Mouse (Mus musculus) embryonic facial prominence, embryonic 15.5 days (tissue): ENCODE measurements at regions not wholly inside any gene's neighbourhood (a gene's known extent, or its start where the extent isn't known, plus 50 kb on each side); places are given as distances from the start of the nearest gene placed in this dataset.

Experiments
- ATAC-seq: fragments of 200-750 bp; cut with Nextera tagmentation; 2 replicates; pipeline ENCODE4 v1.8.0; 2017; ENCODE audit warnings: low read depth, moderate TSS enrichment; ENCODE audit not compliant: insufficient number of reproducible peaks, low FRiP score, low TSS enrichment
- H3K27ac ChIP-seq: fragments of 300-500 bp; sonication (generic); replicated peaks from 2 replicates; pipeline ENCODE4 v1.5.1; 2015; ENCODE audit warnings: mild to moderate bottlenecking, inconsistent platforms
- H3K27me3 ChIP-seq: fragments of 300-500 bp; sonication (generic); 2 replicates; pipeline ENCODE4 v1.6.1; 2015; ENCODE audit warnings: inconsistent platforms
- H3K36me3 ChIP-seq: fragments of 300-500 bp; sonication (generic); 2 replicates; pipeline ENCODE4 v1.6.1; 2015; ENCODE audit warnings: mild to moderate bottlenecking, inconsistent platforms
- H3K4me1 ChIP-seq: fragments of 300-500 bp; sonication (generic); 2 replicates; pipeline ENCODE4 v1.6.1; 2015; ENCODE audit warnings: inconsistent platforms
- H3K4me2 ChIP-seq: fragments of 300-500 bp; sonication (generic); replicated peaks from 2 replicates; pipeline ENCODE4 v1.6.1; 2015; ENCODE audit warnings: mild to moderate bottlenecking, inconsistent platforms
- H3K4me3 ChIP-seq: fragments of 300-500 bp; sonication (generic); replicated peaks from 2 replicates; pipeline ENCODE4 v1.5.1; 2015; ENCODE audit warnings: mild to moderate bottlenecking, inconsistent platforms
- H3K9ac ChIP-seq: fragments of 300-500 bp; sonication (generic); 2 replicates; pipeline ENCODE4 v1.6.1; 2015; ENCODE audit warnings: inconsistent platforms
- H3K9me3 ChIP-seq: fragments of 300-500 bp; sonication (generic); replicated peaks from 2 replicates; pipeline ENCODE4 v1.6.1; 2016; ENCODE audit warnings: inconsistent platforms
- WGBS: fragments of 180-500 bp; shearing (Covaris S2); methylation state at CpG from one replicate; pipeline ENCODE4 v1.1.7; 2015; 5-methylcytosine and 5-hydroxymethylcytosine counted together

DNA sequence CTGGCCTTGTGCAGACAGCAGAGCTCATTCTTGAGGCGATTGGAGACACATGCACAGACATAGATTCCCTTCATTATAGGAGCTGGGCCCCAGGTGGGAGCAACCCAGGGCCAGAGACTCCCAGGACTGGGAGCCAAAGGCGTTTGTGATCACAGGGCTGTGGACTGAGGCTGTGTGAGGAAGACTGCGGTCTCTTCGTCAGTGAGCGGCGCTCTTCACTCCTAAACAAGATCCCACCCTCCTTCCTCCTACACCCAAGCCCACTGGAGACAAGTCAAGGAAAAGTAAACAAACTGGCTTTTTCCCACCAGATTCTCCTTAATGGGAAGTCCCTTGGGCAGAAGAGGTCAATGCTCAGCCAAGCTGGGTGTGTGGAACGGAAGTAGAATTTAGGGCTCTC, 157.7 kb upstream of the Cadm1 start:
- no peak overlapping the region for H3K9ac ChIP-seq
- no peak overlapping the region for H3K4me3 ChIP-seq
- peaks cover 20% of the 10 kb centered on the region for H3K4me1 ChIP-seq
- H3K9me3 ChIP-seq = no peaks in the 10 kb centered on the region
- WGBS = 84% methylated on average over 7 of the region's 7 CpGs
- no peak for ATAC-seq
- no peaks in the 10 kb centered on the region for H3K36me3 ChIP-seq
- no peak overlapping the region for H3K27ac ChIP-seq
- no peak overlapping the region for H3K4me2 ChIP-seq
- peaks cover 4% of the 10 kb centered on the region; the same call in 1 of the 2 replicates for H3K27me3 ChIP-seq

DNA sequence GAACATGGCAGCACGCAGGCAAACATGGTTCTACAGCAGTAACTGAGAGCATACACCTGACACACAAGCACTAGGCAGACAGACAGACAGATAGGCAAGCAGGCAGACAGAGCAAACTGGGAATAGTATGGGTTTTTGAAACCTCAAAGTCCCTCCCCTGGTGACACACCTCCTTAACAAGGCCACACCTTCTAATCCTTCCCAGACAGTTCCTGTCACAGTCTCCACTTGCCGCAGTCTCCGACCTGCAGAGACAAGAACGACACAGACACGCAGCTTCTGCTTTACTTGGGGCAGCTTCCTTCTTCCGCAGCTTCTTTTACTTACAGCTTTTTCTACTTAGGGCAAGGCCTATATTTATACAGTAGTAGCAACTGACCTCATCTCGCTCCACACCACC, 155.9 kb upstream of the Cadm1 start:
- 92% methylated on average over 7 of the region's 7 CpGs for WGBS
- no peak for ATAC-seq
- Histone ChIP-seq H3K4me1 (0 out of 2 replicates have a peak, but pooled peaks cover 2% of the 10 kb centered on the region), H3K27ac (no peak overlapping the region), H3K4me3 (no peak overlapping the region), H3K36me3 (no peaks in the 10 kb centered on the region), H3K27me3 (no peaks in the 10 kb centered on the region), H3K4me2 (no peak overlapping the region), H3K9me3 (no peaks in the 10 kb centered on the region), H3K9ac (no peak overlapping the region)

DNA sequence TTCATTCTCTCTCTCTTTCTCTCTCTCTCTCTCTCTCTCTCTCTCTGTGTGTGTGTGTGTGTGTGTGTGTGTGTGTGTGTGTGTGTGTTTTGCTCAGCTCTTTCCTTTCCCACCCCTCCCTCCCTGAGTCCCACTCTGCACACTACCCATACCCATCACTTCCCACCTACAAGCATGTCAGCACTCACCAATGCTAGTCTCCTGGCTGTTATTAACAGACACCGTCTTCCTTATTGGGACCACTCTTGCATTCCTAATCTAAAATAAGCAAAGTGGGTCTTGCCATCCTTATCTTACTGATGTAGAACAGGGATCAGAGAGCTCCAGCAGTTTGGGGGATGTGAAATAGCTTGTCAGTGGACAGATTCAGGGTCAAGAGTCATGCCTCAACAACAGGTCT, 153.3 kb upstream of the Cadm1 start:
- no peak overlapping the region for H3K27ac ChIP-seq
- WGBS = 92% methylated on average over 1 of the region's 1 CpGs
- H3K9ac ChIP-seq = no peak overlapping the region
- no peaks in the 10 kb centered on the region for H3K4me1 ChIP-seq
- H3K9me3 ChIP-seq = no peaks in the 10 kb centered on the region
- H3K27me3 ChIP-seq = no peaks in the 10 kb centered on the region
- H3K4me3 ChIP-seq = no peak overlapping the region
- no peaks in the 10 kb centered on the region for H3K36me3 ChIP-seq
- ATAC-seq = no peak
- no peak overlapping the region for H3K4me2 ChIP-seq

DNA sequence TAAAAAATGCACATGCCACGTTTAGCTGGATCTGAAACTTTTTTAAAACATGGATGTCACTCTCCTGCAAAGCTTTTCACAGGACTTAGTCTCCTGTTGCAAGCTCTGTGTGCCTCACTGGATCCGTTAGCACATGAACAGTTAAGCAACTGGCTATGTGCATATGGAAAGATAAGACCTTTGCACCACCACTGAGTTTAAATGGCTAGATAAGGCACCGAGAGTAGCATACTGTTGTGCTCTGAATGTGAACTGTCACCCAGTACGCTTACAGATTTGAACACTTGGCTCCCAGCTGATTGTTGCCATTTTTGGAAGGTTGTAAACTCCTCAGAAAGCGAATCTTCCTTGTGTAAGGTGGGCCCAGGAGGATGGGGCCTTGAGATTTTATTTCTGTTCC, 151.4 kb upstream of the Cadm1 start:
- Histone ChIP-seq H3K27ac (no peak overlapping the region), H3K9me3 (no peaks in the 10 kb centered on the region), H3K4me3 (no peak overlapping the region), H3K4me1 (no peaks in the 10 kb centered on the region), H3K9ac (no peak overlapping the region), H3K4me2 (no peak overlapping the region), H3K27me3 (no peaks in the 10 kb centered on the region), H3K36me3 (no peaks in the 10 kb centered on the region)
- WGBS = 85% methylated on average over 5 of the region's 5 CpGs
- ATAC-seq = no peak

DNA sequence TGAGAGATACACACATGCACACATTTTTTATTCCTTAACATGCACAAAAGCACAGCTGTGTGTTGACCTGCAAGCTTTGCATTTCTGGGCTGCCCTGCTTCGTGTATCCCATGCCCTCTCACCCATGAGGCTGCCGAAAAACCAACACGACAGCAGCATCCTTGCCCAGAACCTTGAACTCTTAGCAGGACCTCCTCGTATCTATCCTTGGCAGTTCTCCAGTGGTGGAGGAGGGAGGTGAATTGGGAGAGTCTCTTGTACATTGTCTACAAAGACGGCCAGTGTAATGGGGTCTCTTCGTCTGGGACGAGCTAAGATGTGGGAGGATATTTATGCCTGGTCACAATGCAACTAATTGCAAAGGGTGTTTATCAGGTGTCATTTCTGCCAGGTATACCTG, 149.6 kb upstream of the Cadm1 start:
- no peaks in the 10 kb centered on the region for H3K27me3 ChIP-seq
- H3K4me3 ChIP-seq = no peak overlapping the region
- ATAC-seq = no peak
- no peak overlapping the region for H3K4me2 ChIP-seq
- no peaks in the 10 kb centered on the region for H3K9me3 ChIP-seq
- no peaks in the 10 kb centered on the region for H3K36me3 ChIP-seq
- no peak overlapping the region for H3K27ac ChIP-seq
- WGBS = 72% methylated on average over 7 of the region's 7 CpGs
- no peak overlapping the region for H3K9ac ChIP-seq
- H3K4me1 ChIP-seq = 0 out of 2 replicates have a peak, but pooled peaks cover 3% of the 10 kb centered on the region

DNA sequence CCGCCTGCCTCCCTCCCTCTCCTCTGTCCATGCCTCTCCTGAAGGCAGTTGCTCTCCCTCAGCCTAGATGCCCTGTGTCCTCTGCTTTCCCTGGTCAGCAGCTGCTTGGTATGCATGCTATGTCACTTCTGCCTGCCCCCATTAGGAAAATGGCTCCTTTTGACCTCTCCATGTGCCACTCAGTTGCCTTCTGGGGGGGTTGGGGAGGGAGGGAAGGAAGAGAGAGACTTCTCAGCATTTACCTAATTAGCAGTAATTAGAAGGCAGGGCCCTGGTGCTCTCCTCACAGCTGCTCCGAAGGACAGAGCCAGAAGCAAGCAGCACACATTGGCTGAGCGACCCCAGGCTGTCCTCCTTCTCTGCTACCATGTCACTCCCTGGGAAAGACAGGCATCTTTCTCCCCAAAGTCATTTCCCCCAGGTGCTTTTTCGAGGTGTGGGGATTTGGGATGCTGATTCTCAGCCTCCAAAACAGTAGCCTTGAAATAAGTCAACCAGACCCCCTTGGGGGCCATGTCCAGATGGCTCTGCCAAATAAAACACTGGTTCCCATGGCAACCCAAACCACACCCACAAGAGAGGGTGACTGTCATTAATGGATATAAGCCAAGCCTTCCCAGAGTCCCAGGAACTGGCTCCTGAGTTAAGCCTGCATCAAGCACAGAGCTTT, 145.7 kb upstream of the Cadm1 start:
- Histone ChIP-seq H3K4me1 (0 out of 2 replicates have a peak, but pooled peaks cover 3% of the 10 kb centered on the region), H3K4me3 (no peak overlapping the region), H3K27me3 (peaks cover 12% of the 10 kb centered on the region), H3K4me2 (no peak overlapping the region), H3K9me3 (no peaks in the 10 kb centered on the region), H3K27ac (no peak overlapping the region), H3K9ac (no peak overlapping the region), H3K36me3 (no peaks in the 10 kb centered on the region)
- 44% methylated on average over 4 of the region's 4 CpGs for WGBS
- 0 out of 2 replicates have a peak, but pooled peaks have one; percentile 24 for ATAC-seq

DNA sequence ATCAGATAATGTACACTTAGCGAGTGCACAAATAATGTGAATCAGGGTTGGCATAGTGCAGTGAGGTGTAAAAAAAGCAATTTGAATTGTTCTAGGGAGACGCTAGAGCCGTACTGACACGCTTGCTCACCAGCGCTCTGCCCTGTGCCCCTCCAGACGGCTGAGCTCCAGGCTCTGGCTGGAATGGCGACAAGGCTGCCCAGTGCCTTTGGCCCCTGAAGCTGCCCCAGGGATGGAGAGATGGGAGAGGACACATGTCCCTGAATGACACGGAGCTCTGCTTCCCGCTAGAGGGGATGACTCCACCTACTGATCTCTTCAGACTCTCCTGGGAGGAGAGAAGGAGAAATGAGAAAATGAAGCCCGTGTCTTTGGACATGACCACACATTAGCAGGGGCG, 143.3 kb upstream of the Cadm1 start:
- Histone ChIP-seq H3K4me1 (0 out of 2 replicates have a peak, but pooled peaks cover 3% of the 10 kb centered on the region), H3K4me2 (no peak overlapping the region), H3K9ac (no peak overlapping the region), H3K36me3 (no peaks in the 10 kb centered on the region), H3K9me3 (no peaks in the 10 kb centered on the region), H3K27me3 (peaks cover 12% of the 10 kb centered on the region), H3K27ac (no peak overlapping the region), H3K4me3 (no peak overlapping the region)
- ATAC-seq = no peak
- WGBS = 77% methylated on average over 11 of the region's 11 CpGs

DNA sequence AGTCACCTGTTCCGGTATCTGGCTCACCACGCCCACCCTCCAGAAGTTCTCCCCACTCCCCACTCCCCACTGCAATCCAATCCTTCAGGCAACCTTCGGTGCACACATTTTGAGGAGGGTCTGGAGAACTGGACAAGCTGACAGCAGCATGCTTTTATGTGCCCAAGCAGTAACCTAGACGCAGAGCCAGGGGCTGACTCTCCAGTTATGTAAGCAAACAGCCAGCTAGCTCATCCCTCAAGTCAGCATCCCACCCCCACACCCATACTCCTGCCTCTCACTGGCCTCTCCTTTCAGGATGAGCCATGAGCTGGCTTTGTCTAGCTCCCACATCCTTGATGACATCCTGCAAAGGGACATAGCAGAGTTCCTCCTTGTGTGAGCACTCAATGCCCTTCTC, 142.8 kb upstream of the Cadm1 start:
- H3K4me3 ChIP-seq = no peak overlapping the region
- H3K27ac ChIP-seq = no peak overlapping the region
- no peak overlapping the region for H3K4me2 ChIP-seq
- H3K36me3 ChIP-seq = no peaks in the 10 kb centered on the region
- no peak for ATAC-seq
- no peaks in the 10 kb centered on the region for H3K9me3 ChIP-seq
- 54% methylated on average over 4 of the region's 4 CpGs for WGBS
- H3K27me3 ChIP-seq = peaks cover 12% of the 10 kb centered on the region
- H3K4me1 ChIP-seq = 0 out of 2 replicates have a peak, but pooled peaks cover 3% of the 10 kb centered on the region
- no peak overlapping the region for H3K9ac ChIP-seq

DNA sequence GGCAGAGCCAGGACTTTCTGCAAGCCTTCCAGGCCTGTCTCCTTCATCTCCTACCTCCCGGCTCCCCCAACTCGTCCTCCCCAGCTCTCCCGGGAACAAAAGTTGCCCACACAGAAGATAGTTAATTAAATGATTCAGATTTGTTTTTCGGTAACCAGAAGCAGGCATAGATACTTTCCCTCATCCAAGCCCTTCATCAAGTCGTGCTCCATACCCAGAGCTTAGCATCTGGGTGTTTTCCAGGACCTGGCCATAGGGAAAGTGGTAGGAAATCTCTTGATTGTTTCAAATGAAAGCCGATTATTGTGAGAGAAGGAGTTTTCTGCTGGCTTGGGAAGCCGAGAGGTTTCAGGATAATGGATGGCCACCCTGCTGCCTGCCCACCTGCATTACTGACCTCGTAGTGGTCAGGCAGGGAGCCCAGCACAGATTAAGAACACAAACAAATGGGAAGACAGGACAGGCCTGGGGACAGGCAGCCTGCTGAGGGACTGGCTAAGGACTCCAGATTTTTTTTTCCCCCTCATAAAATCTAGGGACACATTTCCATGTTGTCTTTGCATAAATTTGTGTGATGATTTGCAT, 142.2 kb upstream of the Cadm1 start:
- WGBS = 33% methylated on average over 8 of the region's 8 CpGs
- no peak overlapping the region for H3K4me2 ChIP-seq
- H3K4me3 ChIP-seq = no peak overlapping the region
- no peaks in the 10 kb centered on the region for H3K36me3 ChIP-seq
- H3K27me3 ChIP-seq = peaks cover 12% of the 10 kb centered on the region
- no peak overlapping the region for H3K9ac ChIP-seq
- 0 out of 2 replicates have a peak, but pooled peaks cover 3% of the 10 kb centered on the region for H3K4me1 ChIP-seq
- H3K27ac ChIP-seq = no peak overlapping the region
- ATAC-seq = no peak
- no peaks in the 10 kb centered on the region for H3K9me3 ChIP-seq

DNA sequence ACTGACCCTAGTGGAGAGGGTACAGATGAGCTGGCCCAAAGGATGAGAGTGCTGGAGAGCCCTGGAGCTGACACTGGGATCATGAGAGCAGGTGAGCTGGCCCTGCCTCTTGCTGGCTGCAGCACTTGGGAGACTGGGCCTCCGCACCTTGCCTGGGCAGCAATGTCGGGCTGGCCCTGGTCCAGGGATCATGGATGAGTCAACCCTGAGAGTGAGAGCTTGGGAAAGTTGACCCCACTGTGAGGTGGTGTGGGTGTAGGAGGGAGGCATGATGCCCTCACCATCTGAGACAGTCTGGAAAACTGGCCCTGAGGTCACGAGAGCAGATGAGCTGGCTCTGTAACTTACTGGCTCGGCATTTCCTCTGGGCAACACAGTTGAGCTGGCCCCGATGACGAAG, 140.1 kb upstream of the Cadm1 start:
- Histone ChIP-seq H3K4me1 (no peaks in the 10 kb centered on the region), H3K36me3 (no peaks in the 10 kb centered on the region), H3K9ac (no peak overlapping the region), H3K4me2 (no peak overlapping the region), H3K9me3 (no peaks in the 10 kb centered on the region), H3K4me3 (no peak overlapping the region), H3K27ac (no peak overlapping the region), H3K27me3 (peaks cover 12% of the 10 kb centered on the region)
- no peak for ATAC-seq
- 87% methylated on average over 6 of the region's 6 CpGs for WGBS

DNA sequence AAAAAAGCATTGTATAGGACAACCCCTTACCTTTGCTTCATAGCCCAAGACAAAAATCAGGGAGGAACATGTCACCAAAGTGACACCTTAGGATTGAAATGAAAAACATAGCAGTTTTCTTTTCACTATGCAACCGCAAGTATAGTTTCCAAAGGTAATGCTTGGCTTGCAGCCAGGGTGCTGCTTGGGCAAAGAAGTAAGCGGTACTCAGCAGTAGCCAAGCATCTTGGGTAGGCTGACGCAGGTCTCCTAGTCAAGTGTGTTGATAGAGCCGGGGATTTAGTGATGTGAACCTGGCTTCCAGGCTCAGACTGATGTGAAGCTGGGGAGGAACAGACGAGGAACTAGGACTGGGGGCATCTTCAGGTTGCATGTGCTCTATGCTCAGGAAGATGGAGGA, 138.3 kb upstream of the Cadm1 start:
- Histone ChIP-seq H3K4me2 (no peak overlapping the region), H3K9ac (no peak overlapping the region), H3K27me3 (peaks cover 6% of the 10 kb centered on the region), H3K4me3 (no peak overlapping the region), H3K9me3 (no peaks in the 10 kb centered on the region), H3K27ac (no peak overlapping the region), H3K4me1 (no peaks in the 10 kb centered on the region), H3K36me3 (no peaks in the 10 kb centered on the region)
- WGBS = 66% methylated on average over 5 of the region's 5 CpGs
- ATAC-seq = no peak

DNA sequence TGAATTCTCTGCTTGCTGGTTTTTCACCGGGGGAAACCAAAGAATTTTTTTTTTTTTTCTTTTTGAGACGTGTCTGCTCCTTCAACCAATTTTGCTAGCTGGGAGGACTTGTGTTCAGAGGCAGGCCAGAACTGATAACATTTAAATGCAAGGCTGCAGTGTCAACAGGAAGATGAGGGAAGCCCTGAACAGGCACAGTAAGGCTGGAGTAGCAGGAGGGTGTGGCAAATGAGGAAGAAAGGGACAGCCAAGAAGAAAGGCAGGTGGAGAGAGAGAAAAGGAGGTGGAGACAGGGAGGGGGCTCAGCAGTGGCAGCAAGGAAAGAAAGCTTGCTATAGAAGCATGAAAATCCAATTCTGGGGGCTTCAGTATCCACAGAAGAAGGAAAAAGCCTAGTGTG, 130.4 kb upstream of the Cadm1 start:
- 0 out of 2 replicates have a peak, but pooled peaks cover 6% of the 10 kb centered on the region for H3K4me1 ChIP-seq
- no peak for ATAC-seq
- H3K4me3 ChIP-seq = no peak overlapping the region
- 12% methylated on average over 2 of the region's 2 CpGs for WGBS
- H3K27ac ChIP-seq = no peak overlapping the region
- H3K9ac ChIP-seq = no peak overlapping the region
- H3K27me3 ChIP-seq = peaks cover 43% of the 10 kb centered on the region
- no peaks in the 10 kb centered on the region for H3K9me3 ChIP-seq
- no peaks in the 10 kb centered on the region for H3K36me3 ChIP-seq
- H3K4me2 ChIP-seq = no peak overlapping the region
